Mouse (Mus musculus) E14TG2a.4 (cell line): ENCODE data around the gene Cux2.

ENCODE experiments used
- H3K27me3 ChIP-seq: 2 replicates; pipeline ENCODE4 v1.6.1; 2014; ENCODE audit warnings: low read length, control low read depth; ENCODE audit not compliant: insufficient read depth
- H3K36me3 ChIP-seq: 2 replicates; pipeline ENCODE4 v1.6.1; 2014; ENCODE audit warnings: low read length, control low read depth; ENCODE audit not compliant: insufficient read depth
- H3K4me1 ChIP-seq: replicated peaks from 2 replicates; pipeline ENCODE4 v1.6.1; 2014; ENCODE audit warnings: low read depth, low read length, control low read depth
- H3K4me3 ChIP-seq: replicated peaks from 2 replicates; pipeline ENCODE4 v1.5.1; 2014; ENCODE audit warnings: mild to moderate bottlenecking, low read length
- H3K9me3 ChIP-seq: 2 replicates; pipeline ENCODE4 v1.6.1; 2014; ENCODE audit warnings: low read length, control low read depth
- CTCF ChIP-seq: conservative IDR thresholded peaks from 2 replicates; pipeline ENCODE4 v1.5.1; 2014; ENCODE audit warnings: low read length
- NANOG ChIP-seq: IDR thresholded peaks from 2 replicates; pipeline ENCODE4 v1.6.1; 2014; ENCODE audit warnings: borderline replicate concordance, low read length, mixed read lengths
- POU5F1 ChIP-seq: IDR thresholded peaks from 2 replicates; pipeline ENCODE4 v1.6.1; 2014; ENCODE audit warnings: low read length, borderline replicate concordance

Gene Cux2

GRCm38 (mm10) chr5:122054130-122054843 lies 4.4 kb upstream of the Cux2 start:
- no peak for TF ChIP-seq CTCF
- no peak for TF ChIP-seq NANOG
- no peak for TF ChIP-seq POU5F1
- no peaks in the 10 kb centered on the region for H3K36me3 ChIP-seq
- peaks cover 5% of the 10 kb centered on the region for H3K9me3 ChIP-seq

DNA sequence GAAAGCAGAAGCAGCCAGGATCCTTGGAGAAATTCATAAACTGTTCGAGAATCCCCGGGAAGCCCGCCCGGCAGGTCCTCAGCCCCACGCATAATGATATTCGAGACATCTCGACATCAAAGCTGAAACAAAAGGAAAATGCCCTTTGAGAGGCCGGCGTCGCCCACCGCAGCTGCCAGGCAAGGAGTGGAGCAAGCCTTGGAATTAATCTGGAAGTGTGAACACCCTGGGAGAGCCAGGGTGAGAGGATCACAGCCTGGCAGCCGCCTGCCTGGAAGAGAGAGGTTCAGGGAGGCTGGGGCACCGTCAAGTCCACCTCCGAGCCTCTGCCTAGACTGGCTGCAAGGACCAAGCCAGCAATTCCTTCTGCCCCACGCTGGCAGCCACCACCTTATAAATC lies 3.7 kb upstream of the Cux2 start:
- no peaks in the 10 kb centered on the region for H3K36me3 ChIP-seq

More at GRCm38 (mm10) chr5:122054130-122054843, 4.4 kb upstream of the Cux2 start:
- Histone ChIP-seq H3K4me1 (peaks cover 36% of the 10 kb centered on the region), H3K4me3 (peak overlapping the region; percentile 74), H3K27me3 (peaks cover 2% of the 10 kb centered on the region; the same call in 1 of the 2 replicates)

DNA sequence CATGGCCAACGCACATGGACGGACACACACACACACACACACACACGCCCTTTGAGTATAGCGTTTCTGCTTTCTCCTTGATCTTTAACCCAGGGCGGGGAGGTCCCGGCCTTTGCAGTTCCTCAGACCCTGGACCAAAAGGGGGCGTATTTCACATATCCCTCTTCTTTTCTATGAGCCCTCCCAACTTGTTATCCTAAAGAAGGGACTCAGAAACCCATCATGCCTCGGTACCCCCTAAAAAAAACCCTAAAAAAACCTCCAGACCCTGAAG lies 867 bp upstream of the Cux2 start:
- TF ChIP-seq CTCF: no peak; the same call in none of the 2 replicates
- no peak for TF ChIP-seq POU5F1
- Histone ChIP-seq H3K4me1 (peaks cover 47% of the 10 kb centered on the region), H3K4me3 (peak overlapping the region; percentile 87), H3K27me3 (peaks cover 30% of the 10 kb centered on the region), H3K9me3 (no peaks in the 10 kb centered on the region), H3K36me3 (no peaks in the 10 kb centered on the region)

More for the DNA sequence above, 3.7 kb upstream of the Cux2 start:
- no peak for TF ChIP-seq NANOG
- no peak for TF ChIP-seq POU5F1
- TF ChIP-seq CTCF: no peak
- Histone ChIP-seq H3K27me3 (peaks cover 9% of the 10 kb centered on the region), H3K9me3 (peaks cover 5% of the 10 kb centered on the region), H3K4me3 (peak overlapping the region; percentile 74), H3K4me1 (peaks cover 35% of the 10 kb centered on the region)

DNA sequence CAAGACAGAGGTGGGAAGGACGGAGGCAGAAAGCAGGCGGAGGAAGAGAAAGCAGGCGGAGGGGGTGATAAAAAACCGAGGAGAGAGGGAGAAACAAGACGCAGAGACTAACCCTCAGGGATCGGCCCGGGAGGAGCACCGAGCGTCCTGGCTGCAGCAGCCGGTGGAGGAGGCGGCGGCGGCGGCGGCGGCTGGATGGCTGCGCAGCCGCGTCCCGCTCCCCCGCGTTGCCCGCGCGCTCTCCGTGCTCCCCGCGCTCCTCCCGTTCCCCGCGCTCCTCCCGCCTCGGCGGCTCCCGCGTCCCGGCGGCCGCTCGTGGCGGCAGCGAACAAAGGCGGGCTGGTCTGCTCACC lies 262 bp downstream of the Cux2 start:
- Histone ChIP-seq H3K9me3 (no peaks in the 10 kb centered on the region), H3K27me3 (peaks cover 30% of the 10 kb centered on the region), H3K36me3 (no peaks in the 10 kb centered on the region), H3K4me1 (peaks cover 45% of the 10 kb centered on the region), H3K4me3 (peak overlapping the region; percentile 87)
- no peak for TF ChIP-seq NANOG
- no peak for TF ChIP-seq POU5F1
- TF ChIP-seq CTCF: no peak

DNA sequence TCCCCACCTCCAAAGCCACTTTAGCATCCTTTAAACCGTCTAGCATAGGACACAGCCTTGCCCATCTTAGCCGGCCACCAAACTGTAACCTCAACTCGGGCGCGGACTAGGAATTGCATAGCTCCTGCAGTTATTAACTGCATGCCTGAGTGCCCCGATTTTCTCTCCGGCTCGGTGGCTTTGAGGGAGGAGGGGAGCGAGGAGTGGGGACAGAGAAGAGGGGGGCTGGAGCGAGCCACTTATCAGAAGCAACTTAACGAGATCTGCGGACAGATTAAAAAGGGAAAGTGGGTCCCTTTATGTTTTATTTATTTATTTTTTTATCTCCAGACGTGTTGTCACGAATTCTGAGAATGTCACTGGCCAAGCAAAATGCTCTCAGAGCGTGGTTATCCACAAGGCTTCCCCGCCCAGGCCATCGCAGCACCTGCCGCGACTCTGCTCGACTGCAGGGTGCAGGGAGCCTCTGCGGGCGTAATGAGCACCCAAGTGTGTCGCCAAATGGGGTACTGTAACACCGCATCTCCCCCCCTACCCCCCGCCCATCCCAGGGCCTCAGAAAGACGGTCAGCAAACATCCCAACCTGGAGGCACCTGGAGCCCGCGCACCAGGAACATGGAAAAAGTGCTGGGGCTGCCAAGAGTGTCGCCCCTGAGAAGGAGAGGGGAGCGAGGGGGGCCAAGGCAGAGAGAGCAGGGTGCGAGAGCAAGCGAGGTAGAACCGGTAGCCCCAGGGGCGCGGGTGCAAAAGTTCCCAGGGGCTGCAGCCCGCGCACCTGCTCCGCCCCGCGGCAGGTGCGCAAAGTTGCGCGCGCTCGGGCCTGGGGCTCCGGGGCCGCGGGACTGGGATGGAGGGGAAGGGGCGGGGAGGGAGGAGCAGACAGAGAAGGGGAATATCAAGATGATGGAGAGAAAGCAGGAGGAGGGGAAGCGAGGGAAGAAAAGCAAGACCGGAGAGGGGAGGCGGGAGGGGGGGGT lies 927 bp downstream of the Cux2 start:
- Histone ChIP-seq H3K4me3 (peak overlapping the region; percentile 87), H3K36me3 (no peaks in the 10 kb centered on the region), H3K27me3 (peaks cover 30% of the 10 kb centered on the region), H3K9me3 (no peaks in the 10 kb centered on the region), H3K4me1 (peaks cover 43% of the 10 kb centered on the region)
- TF ChIP-seq CTCF (no peak), POU5F1 (no peak), NANOG (no peak)

- TF ChIP-seq CTCF (no peak), NANOG (no peak), POU5F1 (no peak)
- peaks cover 43% of the 10 kb centered on the region for H3K4me1 ChIP-seq
- no peaks in the 10 kb centered on the region for H3K36me3 ChIP-seq
- peaks cover 30% of the 10 kb centered on the region for H3K27me3 ChIP-seq
- H3K4me3 ChIP-seq: peak overlapping the region; percentile 87
- no peaks in the 10 kb centered on the region for H3K9me3 ChIP-seq
These were observed 1.6 kb downstream of the Cux2 start for GRCm38 (mm10) chr5:122048252-122048651.

DNA sequence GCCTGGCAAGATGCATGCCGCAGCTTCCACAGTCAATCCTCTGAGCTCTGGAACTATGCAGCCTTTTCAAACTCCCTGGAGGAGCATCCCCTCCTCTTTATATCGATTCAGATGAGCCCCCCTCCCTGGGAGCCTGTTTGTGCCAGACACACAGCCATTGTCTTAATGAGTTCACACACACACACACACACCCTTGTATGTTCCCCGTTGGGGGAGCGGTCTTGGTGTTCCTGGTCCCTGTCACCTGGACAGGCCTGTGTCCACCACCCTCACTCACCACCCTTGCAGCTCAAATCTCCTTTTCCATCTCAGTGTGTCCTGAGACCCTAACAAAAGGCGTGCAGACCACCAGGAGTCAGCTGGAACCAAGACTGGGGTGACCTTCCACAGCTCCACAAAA lies 2.1 kb downstream of the Cux2 start:
- Histone ChIP-seq H3K4me3 (peak overlapping the region; percentile 87), H3K27me3 (peaks cover 30% of the 10 kb centered on the region), H3K9me3 (no peaks in the 10 kb centered on the region), H3K4me1 (peaks cover 46% of the 10 kb centered on the region), H3K36me3 (no peaks in the 10 kb centered on the region)
- TF ChIP-seq NANOG: no peak
- TF ChIP-seq POU5F1: no peak
- no peak for TF ChIP-seq CTCF

DNA sequence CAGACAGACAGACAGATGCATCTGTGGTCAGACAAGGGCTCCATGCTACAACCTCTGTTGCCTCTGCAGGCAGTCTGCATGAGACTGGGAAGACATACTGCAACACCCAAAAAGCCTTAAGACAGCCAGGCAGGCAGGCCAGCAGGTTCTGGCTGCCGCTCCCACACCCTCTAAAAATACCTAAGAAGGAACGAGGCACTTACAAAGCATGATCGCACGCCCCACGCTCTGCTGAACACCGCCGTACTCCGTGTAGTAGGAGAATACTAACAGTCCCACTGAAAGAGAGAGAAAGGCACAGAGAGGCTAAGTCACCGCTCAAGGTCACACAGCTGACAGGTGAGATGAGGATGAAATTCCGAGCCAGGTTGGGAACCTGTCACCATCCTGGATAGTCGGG lies 6.3 kb downstream of the Cux2 start:
- TF ChIP-seq NANOG (no peak), POU5F1 (no peak), CTCF (no peak)
- Histone ChIP-seq H3K4me3 (peak overlapping the region; percentile 23; the same call in 1 of the 2 replicates), H3K9me3 (no peaks in the 10 kb centered on the region), H3K27me3 (peaks cover 21% of the 10 kb centered on the region), H3K36me3 (peaks cover 5% of the 10 kb centered on the region; the same call in 1 of the 2 replicates), H3K4me1 (peaks cover 50% of the 10 kb centered on the region)
